Mouse (Mus musculus) myocyte (in vitro differentiated cells): ENCODE results near the gene Daglb. TPM values are rescaled to one million over a fixed set of nuclear protein-coding genes. Genes with fewer than 3 reads are reported as not detected.

Experiments
- H3K27me3 ChIP-seq: one replicate; pipeline ENCODE4 v1.6.1; 2011; ENCODE audit not compliant: control insufficient read depth, insufficient read depth, insufficient read length
- H3K36me3 ChIP-seq: one replicate; pipeline ENCODE4 v1.6.1; 2011; ENCODE audit not compliant: control insufficient read depth, insufficient read depth
- H3K4me2 ChIP-seq: one replicate; pipeline ENCODE4 v1.6.1; 2011; ENCODE audit warnings: low read depth, control low read depth
- H3K4me3 ChIP-seq: one replicate; pipeline ENCODE4 v1.5.1; 2011; ENCODE audit warnings: mild to moderate bottlenecking, control low read depth, moderate library complexity
- H3K79me2 ChIP-seq: one replicate; pipeline ENCODE4 v1.6.1; 2011; ENCODE audit not compliant: control insufficient read depth, insufficient read depth
- H3ac ChIP-seq: one replicate; pipeline ENCODE4 v1.6.1; 2011; ENCODE audit not compliant: control insufficient read depth, insufficient read length
- CEBPB ChIP-seq: IDR thresholded peaks from 2 replicates; pipeline ENCODE4 v1.6.1; 2011; ENCODE audit warnings: mild to moderate bottlenecking, moderate library complexity; ENCODE audit not compliant: poor library complexity, insufficient read depth, severe bottlenecking
- E2F4 ChIP-seq: IDR thresholded peaks from one replicate; pipeline ENCODE4 v1.6.1; 2011; ENCODE audit warnings: mild to moderate bottlenecking, control low read depth, moderate library complexity; ENCODE audit not compliant: insufficient read depth
- MAX ChIP-seq: IDR thresholded peaks from one replicate; pipeline ENCODE4 v1.6.1; 2011; ENCODE audit warnings: low read depth, mild to moderate bottlenecking, control low read depth
- MYOD1 ChIP-seq, 3 experiments: IDR thresholded peaks; one replicate each; pipeline ENCODE4 v1.6.1; 2011; ENCODE audit warnings: control low read depth in 2 of 3, low read depth in 2 of 3, mild to moderate bottlenecking in 2 of 3, moderate library complexity in 1 of 3; ENCODE audit not compliant: insufficient read length in 2 of 3, control insufficient read depth in 1 of 3
- MYOG ChIP-seq, 3 experiments: IDR thresholded peaks; one replicate each; pipeline ENCODE4 v1.6.1; 2011; ENCODE audit warnings: control low read depth in 2 of 3, low read depth in 2 of 3, mild to moderate bottlenecking in 2 of 3; ENCODE audit not compliant: insufficient read length in 2 of 3, control insufficient read depth in 1 of 3, insufficient read depth in 1 of 3
- POLR2A ChIP-seq: IDR thresholded peaks from one replicate; pipeline ENCODE4 v1.6.1; 2011; ENCODE audit warnings: low read depth, mild to moderate bottlenecking, control low read depth, moderate library complexity; ENCODE audit not compliant: insufficient read length
- POLR2AphosphoS2 ChIP-seq: IDR thresholded peaks from one replicate; pipeline ENCODE4 v1.6.1; 2011; ENCODE audit warnings: low read depth, control low read depth; ENCODE audit not compliant: insufficient read length
- REST ChIP-seq: IDR thresholded peaks from one replicate; pipeline ENCODE4 v1.6.1; 2011; ENCODE audit warnings: mild to moderate bottlenecking, control low read depth, moderate library complexity; ENCODE audit not compliant: insufficient read depth, insufficient read length
- SRF ChIP-seq: IDR thresholded peaks from one replicate; pipeline ENCODE4 v1.6.1; 2011; ENCODE audit warnings: low read depth; ENCODE audit not compliant: control insufficient read depth, insufficient read length
- TCF12 ChIP-seq: IDR thresholded peaks from one replicate; pipeline ENCODE4 v1.6.1; 2011; ENCODE audit warnings: mild to moderate bottlenecking, control low read depth; ENCODE audit not compliant: poor library complexity, insufficient read depth, severe bottlenecking
- TCF3 ChIP-seq: IDR thresholded peaks from one replicate; pipeline ENCODE4 v1.6.1; 2011; ENCODE audit warnings: low read depth, control low read depth; ENCODE audit not compliant: insufficient read length
- USF1 ChIP-seq: IDR thresholded peaks from one replicate; pipeline ENCODE4 v1.6.1; 2011; ENCODE audit warnings: low read depth, mild to moderate bottlenecking, control low read depth, moderate library complexity
- polyA plus RNA-seq: library from polyadenylated mRNA; unstranded; fragments of >200 nt; fragmentation: generic; extraction: Trizol; gene quantifications from one replicate; pipeline ENCODE4 v1.2.1, GENCODE M21; 2012; ENCODE audit warnings: missing spikeins

Daglb gene
- polyA plus RNA-seq, 1 experiment: 3.9 TPM

GRCm38 (mm10) chr5:143517005-143517404 lies 52.6 kb downstream of the Daglb start:
- no peak overlapping the region for H3K4me3 ChIP-seq
- H3K79me2 ChIP-seq: peaks cover 97% of the 10 kb centered on the region
- H3K36me3 ChIP-seq: peaks cover 36% of the 10 kb centered on the region
- peak overlapping the region; percentile 59 for H3K4me2 ChIP-seq
- TF ChIP-seq MYOG (IDR thresholded peaks at IDR 0.05; ENCODE audit: control insufficient read depth in 1 of 3, insufficient read depth in 1 of 3, insufficient read length in 2 of 3, low read depth in 2 of 3) (no peak), TCF3 (no peak), CEBPB (no peak), MYOD1 (IDR thresholded peaks at IDR 0.05; ENCODE audit: control insufficient read depth in 1 of 3, insufficient read length in 2 of 3, low read depth in 2 of 3) (no peak), E2F4 (no peak), REST (no peak), TCF12 (no peak), SRF (no peak), POLR2A (no peak), USF1 (no peak), MAX (no peak), POLR2AphosphoS2 (no peak)
- H3ac ChIP-seq: no peak overlapping the region
- H3K27me3 ChIP-seq: no peaks in the 10 kb centered on the region

- Histone ChIP-seq H3K4me3 (no peak overlapping the region), H3ac (no peak overlapping the region), H3K4me2 (peak overlapping the region; percentile 60), H3K36me3 (peaks cover 31% of the 10 kb centered on the region), H3K27me3 (no peaks in the 10 kb centered on the region), H3K79me2 (peaks cover 97% of the 10 kb centered on the region)
- TF ChIP-seq SRF: no peak
Observed at GRCm38 (mm10) chr5:143517436-143517835, 53.1 kb downstream of the Daglb start.

- H3K36me3 ChIP-seq: peaks cover 26% of the 10 kb centered on the region
- TF ChIP-seq USF1 (no peak), E2F4 (no peak), TCF3 (no peak), MYOG (IDR thresholded peaks at IDR 0.05; ENCODE audit: control insufficient read depth in 1 of 3, insufficient read depth in 1 of 3, insufficient read length in 2 of 3, low read depth in 2 of 3) (no peak), MYOD1 (IDR thresholded peaks at IDR 0.05; ENCODE audit: control insufficient read depth in 1 of 3, insufficient read length in 2 of 3, low read depth in 2 of 3) (no peak), CEBPB (no peak), REST (no peak), SRF (no peak), TCF12 (no peak), POLR2A (no peak), MAX (no peak), POLR2AphosphoS2 (no peak)
Observed at GRCm38 (mm10) chr5:143518045-143518591, 53.7 kb downstream of the Daglb start.

GRCm38 (mm10) chr5:143520415-143520814 lies 56.0 kb downstream of the Daglb start:
- H3K36me3 ChIP-seq: peaks cover 6% of the 10 kb centered on the region
- no peaks in the 10 kb centered on the region for H3K27me3 ChIP-seq
- no peak overlapping the region for H3ac ChIP-seq
- no peak overlapping the region for H3K4me2 ChIP-seq
- no peak overlapping the region for H3K4me3 ChIP-seq
- no peak for TF ChIP-seq REST
- TF ChIP-seq TCF12: no peak
- no peak for TF ChIP-seq TCF3
- TF ChIP-seq E2F4: no peak
- no peak for TF ChIP-seq CEBPB
- TF ChIP-seq MYOG (IDR thresholded peaks at IDR 0.05; ENCODE audit: control insufficient read depth in 1 of 3, insufficient read depth in 1 of 3, insufficient read length in 2 of 3, low read depth in 2 of 3): no peak
- no peak for TF ChIP-seq POLR2AphosphoS2
- TF ChIP-seq POLR2A: no peak
- no peak for TF ChIP-seq MAX
- TF ChIP-seq MYOD1 (IDR thresholded peaks at IDR 0.05; ENCODE audit: control insufficient read depth in 1 of 3, insufficient read length in 2 of 3, low read depth in 2 of 3): no peak
- no peak for TF ChIP-seq SRF
- peaks cover 97% of the 10 kb centered on the region for H3K79me2 ChIP-seq

More at GRCm38 (mm10) chr5:143518045-143518591, 53.7 kb downstream of the Daglb start:
- Histone ChIP-seq H3K79me2 (peaks cover 97% of the 10 kb centered on the region), H3K4me3 (no peak overlapping the region), H3K27me3 (no peaks in the 10 kb centered on the region), H3ac (no peak overlapping the region), H3K4me2 (peak overlapping the region; percentile 60)

- Histone ChIP-seq H3K4me3 (no peak overlapping the region), H3K27me3 (no peaks in the 10 kb centered on the region), H3K79me2 (peaks cover 92% of the 10 kb centered on the region), H3K4me2 (no peak overlapping the region), H3ac (no peak overlapping the region), H3K36me3 (no peaks in the 10 kb centered on the region)
- TF ChIP-seq POLR2A (no peak), USF1 (no peak), E2F4 (no peak), TCF12 (no peak), TCF3 (no peak), MYOD1 (IDR thresholded peaks at IDR 0.05; ENCODE audit: control insufficient read depth in 1 of 3, insufficient read length in 2 of 3, low read depth in 2 of 3) (no peak), SRF (no peak)
Observed at GRCm38 (mm10) chr5:143522882-143523281, 58.5 kb downstream of the Daglb start.
